Mouse (Mus musculus) C2C12 (cell line): ENCODE measurements around the gene Dhrs2. TPM values are rescaled to one million over a fixed set of nuclear protein-coding genes. Genes with fewer than 3 reads are reported as not detected.

ENCODE experiments used
- H3K27me3 ChIP-seq: one replicate; pipeline ENCODE4 v1.6.1; 2011; ENCODE audit not compliant: control insufficient read depth, insufficient read depth, insufficient read length
- H3K36me3 ChIP-seq: one replicate; pipeline ENCODE4 v1.6.1; 2011; ENCODE audit not compliant: control insufficient read depth, insufficient read depth
- H3K4me3 ChIP-seq: one replicate; pipeline ENCODE4 v1.5.1; 2011; ENCODE audit warnings: mild to moderate bottlenecking, control low read depth; ENCODE audit not compliant: poor library complexity, insufficient read depth, severe bottlenecking
- H3K79me2 ChIP-seq: one replicate; pipeline ENCODE4 v1.6.1; 2011; ENCODE audit not compliant: control insufficient read depth, insufficient read depth
- H3K79me3 ChIP-seq: one replicate; pipeline ENCODE4 v1.6.1; 2011; ENCODE audit warnings: low read depth, control low read depth
- H3ac ChIP-seq: one replicate; pipeline ENCODE3; 2011; ENCODE audit warnings: low read depth; ENCODE audit not compliant: control insufficient read depth, insufficient read length
- CEBPB ChIP-seq: IDR thresholded peaks from one replicate; pipeline ENCODE4 v1.6.1; 2011; ENCODE audit warnings: low read depth, mild to moderate bottlenecking, control low read depth, moderate library complexity
- CTCF ChIP-seq: IDR thresholded peaks from one replicate; pipeline ENCODE4 v1.5.1; 2011; ENCODE audit not compliant: control insufficient read depth, insufficient read depth, insufficient read length
- FOSL1 ChIP-seq: IDR thresholded peaks from one replicate; pipeline ENCODE4 v1.8.0; 2011; ENCODE audit warnings: mild to moderate bottlenecking, low read length; ENCODE audit not compliant: poor library complexity, insufficient read depth, severe bottlenecking
- MAX ChIP-seq: IDR thresholded peaks from one replicate; pipeline ENCODE4 v1.6.1; 2011; ENCODE audit warnings: mild to moderate bottlenecking, control low read depth
- MYOD1 ChIP-seq: IDR thresholded peaks from one replicate; pipeline ENCODE4 v1.6.1; 2011; ENCODE audit warnings: low read depth; ENCODE audit not compliant: control insufficient read depth, insufficient read length
- MYOG ChIP-seq: IDR thresholded peaks from one replicate; pipeline ENCODE4 v1.6.1; 2011; ENCODE audit not compliant: control insufficient read depth, insufficient read length; ENCODE audit errors: extremely low read depth
- USF1 ChIP-seq: IDR thresholded peaks from one replicate; pipeline ENCODE4 v1.6.1; 2011; ENCODE audit warnings: low read depth, mild to moderate bottlenecking, control low read depth, moderate library complexity
- polyA plus RNA-seq: library from polyadenylated mRNA; unstranded; fragments of >200 nt; fragmentation: generic; extraction: Trizol; gene quantifications from one replicate; pipeline ENCODE4 v1.2.1, GENCODE M21; 2012; ENCODE audit warnings: missing spikeins

The Dhrs2 gene
- polyA plus RNA-seq, 1 experiment = not detected

DNA sequence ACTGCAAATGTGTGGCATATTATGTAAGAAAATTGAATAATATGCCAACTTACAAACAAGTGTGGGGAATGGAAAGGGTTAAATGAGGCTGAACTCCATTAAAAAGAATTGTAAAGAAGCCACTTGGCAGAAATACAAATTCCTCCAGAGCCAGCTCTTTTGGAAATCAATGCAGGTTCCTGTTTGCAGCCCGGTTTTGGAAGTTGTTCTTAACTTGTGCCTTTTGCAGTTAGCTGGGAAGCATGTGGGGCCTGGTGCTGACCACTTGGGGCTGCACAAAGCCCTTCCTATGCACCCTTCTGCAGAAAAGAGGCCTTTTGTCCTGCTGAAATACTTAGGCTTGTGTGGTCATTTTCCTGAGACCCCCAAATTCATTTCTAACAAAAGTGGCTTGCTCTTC lies 1.4 kb downstream of the Dhrs2 start:
- no peak overlapping the region for H3ac ChIP-seq
- no peaks in the 10 kb centered on the region for H3K79me2 ChIP-seq
- H3K79me3 ChIP-seq = no peaks in the 10 kb centered on the region
- H3K36me3 ChIP-seq = no peaks in the 10 kb centered on the region
- no peak overlapping the region for H3K4me3 ChIP-seq
- peaks cover 18% of the 10 kb centered on the region for H3K27me3 ChIP-seq
- TF ChIP-seq CTCF (no peak), USF1 (no peak), MYOG (no peak), FOSL1 (no peak), MYOD1 (no peak), MAX (no peak), CEBPB (no peak)

DNA sequence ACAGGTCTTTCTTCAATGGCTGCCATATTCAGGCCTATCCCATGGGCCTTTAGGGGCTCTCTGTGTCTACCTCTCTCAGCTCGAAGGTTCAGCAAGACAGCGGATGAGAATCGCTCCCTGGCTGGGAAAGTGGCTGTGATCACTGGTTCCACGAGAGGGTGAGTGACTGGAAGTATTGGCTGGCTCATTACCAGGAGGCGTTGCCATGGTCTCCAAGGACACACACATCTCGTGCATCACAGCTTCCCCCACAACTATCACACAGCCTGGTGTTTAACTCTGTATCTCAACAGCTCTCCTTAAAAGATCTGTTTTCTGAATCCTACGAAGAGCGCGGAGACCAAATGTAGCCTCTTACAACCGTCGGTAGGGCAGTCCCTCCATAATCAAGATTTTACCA lies 12.8 kb downstream of the Dhrs2 start:
- H3K79me3 ChIP-seq = no peaks in the 10 kb centered on the region
- no peak for TF ChIP-seq USF1
- TF ChIP-seq MYOD1 = no peak
- no peak for TF ChIP-seq FOSL1
- no peak for TF ChIP-seq CEBPB
- no peak for TF ChIP-seq MYOG
- TF ChIP-seq MAX = no peak
- no peak for TF ChIP-seq CTCF
- H3K27me3 ChIP-seq = peaks cover 6% of the 10 kb centered on the region

DNA sequence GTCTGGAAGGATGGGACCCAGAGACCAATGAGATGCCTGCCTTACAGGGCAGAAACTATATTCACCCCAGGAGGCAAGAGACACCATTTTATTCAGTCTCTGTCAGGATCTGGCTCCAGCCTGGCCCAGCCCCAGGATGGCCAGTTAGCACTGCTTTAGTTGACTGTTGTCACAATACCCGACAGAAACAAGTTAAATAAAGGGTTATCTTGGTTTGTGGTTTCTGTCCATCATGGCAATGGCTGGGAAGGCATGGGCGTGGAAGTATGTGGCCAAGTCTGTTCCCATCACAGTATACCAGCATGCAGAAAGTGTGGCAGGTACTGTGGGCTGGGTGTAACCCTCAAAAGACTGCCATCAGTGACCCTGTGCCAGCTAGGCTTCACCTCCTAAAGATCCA lies 14.9 kb downstream of the Dhrs2 start:
- H3K27me3 ChIP-seq = peaks cover 6% of the 10 kb centered on the region

More for the DNA sequence above, 12.8 kb downstream of the Dhrs2 start:
- H3K4me3 ChIP-seq = no peak overlapping the region
- H3K79me2 ChIP-seq = no peaks in the 10 kb centered on the region
- H3ac ChIP-seq = no peak overlapping the region
- H3K36me3 ChIP-seq = no peaks in the 10 kb centered on the region

DNA sequence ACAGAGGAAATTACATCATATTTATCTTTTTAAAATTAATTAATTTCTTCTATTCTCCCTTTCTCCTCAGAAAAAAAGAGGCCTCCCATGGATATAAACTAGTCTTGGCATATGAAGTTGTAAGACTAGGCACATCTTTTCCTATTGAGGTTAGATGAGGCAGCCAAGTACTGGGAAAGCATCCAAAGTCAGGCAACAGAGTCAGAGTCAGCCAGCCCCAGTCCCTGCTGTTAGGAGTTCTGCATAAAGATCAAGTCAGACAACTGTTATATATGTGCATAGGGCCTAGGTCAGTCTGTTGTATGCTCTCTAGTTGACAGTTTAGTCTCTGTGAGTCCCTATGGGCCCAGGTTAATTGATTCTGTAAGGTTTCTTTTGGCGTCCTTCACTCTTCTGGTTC lies 20.9 kb downstream of the Dhrs2 start:
- no peaks in the 10 kb centered on the region for H3K79me2 ChIP-seq
- H3K79me3 ChIP-seq = no peaks in the 10 kb centered on the region
- TF ChIP-seq MYOG = no peak
- TF ChIP-seq MAX = no peak
- TF ChIP-seq MYOD1 = no peak
- no peak overlapping the region for H3K4me3 ChIP-seq
- no peak overlapping the region for H3ac ChIP-seq
- H3K36me3 ChIP-seq = no peaks in the 10 kb centered on the region
- H3K27me3 ChIP-seq = no peaks in the 10 kb centered on the region

More for the DNA sequence above, 14.9 kb downstream of the Dhrs2 start:
- Histone ChIP-seq H3ac (no peak overlapping the region), H3K4me3 (no peak overlapping the region), H3K79me2 (no peaks in the 10 kb centered on the region), H3K36me3 (no peaks in the 10 kb centered on the region), H3K79me3 (no peaks in the 10 kb centered on the region)
- TF ChIP-seq MYOG = no peak
- TF ChIP-seq MAX = no peak
- no peak for TF ChIP-seq USF1
- TF ChIP-seq CEBPB = no peak
- TF ChIP-seq CTCF = no peak
- TF ChIP-seq MYOD1 = no peak
- TF ChIP-seq FOSL1 = no peak

DNA sequence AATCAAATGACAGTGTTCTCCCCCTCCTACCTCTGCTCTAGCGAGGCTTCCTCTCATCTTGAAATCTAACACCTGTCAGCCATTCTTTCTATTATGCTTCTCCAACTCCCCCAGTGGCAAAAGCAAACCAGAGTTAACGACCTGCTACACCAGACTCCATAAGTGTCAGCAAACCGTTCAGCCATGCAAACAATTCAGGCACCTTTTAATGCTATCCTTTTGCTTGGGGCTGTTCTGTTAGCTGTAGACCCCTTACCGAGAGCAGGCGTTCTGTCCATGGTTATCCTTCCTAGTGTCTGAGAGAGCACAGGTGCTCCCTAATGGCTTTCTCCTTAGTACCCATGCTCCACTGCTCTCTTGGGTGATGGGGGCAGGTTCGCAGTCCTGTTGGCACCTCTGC lies 25.4 kb downstream of the Dhrs2 start:
- no peaks in the 10 kb centered on the region for H3K79me2 ChIP-seq
- no peaks in the 10 kb centered on the region for H3K27me3 ChIP-seq
- H3K36me3 ChIP-seq = no peaks in the 10 kb centered on the region
- H3ac ChIP-seq = no peak overlapping the region
- no peak for TF ChIP-seq MYOD1
- TF ChIP-seq MAX = no peak
- no peak for TF ChIP-seq MYOG
- TF ChIP-seq CTCF = no peak
- TF ChIP-seq CEBPB = no peak
- no peak for TF ChIP-seq USF1
- TF ChIP-seq FOSL1 = no peak
- H3K4me3 ChIP-seq = no peak overlapping the region
- H3K79me3 ChIP-seq = no peaks in the 10 kb centered on the region

DNA sequence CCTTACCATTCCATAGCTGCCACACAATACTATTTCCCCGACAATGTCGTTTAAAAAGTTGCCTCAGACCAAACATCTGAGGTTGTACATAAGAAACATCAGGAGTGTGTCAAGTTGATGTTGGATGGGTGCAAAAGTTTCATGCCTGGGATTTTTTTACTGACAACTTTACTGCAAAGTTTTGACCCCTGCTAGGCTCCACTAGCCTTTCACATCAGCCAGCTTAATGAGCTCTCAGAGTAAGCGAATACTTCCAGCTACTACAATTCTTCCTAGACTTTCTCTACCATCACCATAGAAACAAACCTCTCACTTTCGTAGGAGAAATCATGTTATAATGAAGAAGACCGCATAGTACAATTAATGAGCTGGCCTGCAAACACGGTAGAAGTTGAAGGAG lies 26.5 kb downstream of the Dhrs2 start:
- no peaks in the 10 kb centered on the region for H3K27me3 ChIP-seq
- TF ChIP-seq MAX (no peak), FOSL1 (no peak), CTCF (no peak), CEBPB (no peak)
- H3K4me3 ChIP-seq = no peak overlapping the region
- H3K79me2 ChIP-seq = no peaks in the 10 kb centered on the region
- H3K79me3 ChIP-seq = no peaks in the 10 kb centered on the region
- H3ac ChIP-seq = no peak overlapping the region
- no peaks in the 10 kb centered on the region for H3K36me3 ChIP-seq

DNA sequence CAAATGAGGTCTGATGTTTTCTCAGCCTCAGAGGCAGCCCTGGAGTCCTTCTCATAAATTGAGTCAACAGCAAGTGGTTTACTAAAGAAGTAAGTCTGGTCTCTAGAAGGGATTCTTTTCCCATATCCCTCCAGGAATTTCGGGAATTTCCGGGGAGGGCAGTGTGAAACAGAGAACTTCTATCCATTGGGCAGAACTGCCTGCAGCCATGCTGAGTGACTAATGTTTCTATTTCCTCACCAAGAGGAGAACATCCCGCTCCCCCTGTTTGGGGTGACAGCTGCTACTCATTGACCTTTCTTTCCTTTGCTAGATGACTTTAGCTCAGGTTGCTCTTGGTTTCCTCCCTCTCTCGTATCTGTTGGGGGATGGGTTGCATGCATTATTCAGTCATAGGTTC lies 31.8 kb downstream of the Dhrs2 start:
- Histone ChIP-seq H3K79me2 (no peaks in the 10 kb centered on the region), H3K27me3 (peaks cover 3% of the 10 kb centered on the region), H3ac (no peak overlapping the region), H3K36me3 (no peaks in the 10 kb centered on the region), H3K79me3 (no peaks in the 10 kb centered on the region), H3K4me3 (no peak overlapping the region)
- TF ChIP-seq USF1 (no peak), CTCF (no peak), MYOD1 (no peak), FOSL1 (no peak), MAX (no peak), CEBPB (no peak), MYOG (no peak)
